Mouse (Mus musculus) heart, embryonic 10.5 days (tissue): ENCODE measurements around the gene Scarb1. TPM values are rescaled to one million over a fixed set of nuclear protein-coding genes. Genes with fewer than 3 reads are reported as not detected.

Source experiments
- DNase-seq: peaks from one replicate; pipeline ENCODE4 v3.0.0-alpha.2; 2017; ENCODE audit warnings: low spot score
- H3K27ac ChIP-seq: fragments of 300-500 bp; sonication (generic); 2 replicates; pipeline ENCODE4 v1.5.1; 2016; ENCODE audit warnings: mild to moderate bottlenecking
- H3K27me3 ChIP-seq: fragments of 300-500 bp; sonication (generic); 2 replicates; pipeline ENCODE4 v1.6.1; 2016; ENCODE audit warnings: mild to moderate bottlenecking; ENCODE audit not compliant: poor library complexity, insufficient read depth, severe bottlenecking
- H3K36me3 ChIP-seq: fragments of 300-500 bp; sonication (generic); 2 replicates; pipeline ENCODE4 v1.6.1; 2016; ENCODE audit warnings: mild to moderate bottlenecking, moderate library complexity
- H3K4me1 ChIP-seq: fragments of 300-500 bp; sonication (generic); 2 replicates; pipeline ENCODE4 v1.6.1; 2016; ENCODE audit warnings: mild to moderate bottlenecking
- H3K4me3 ChIP-seq: fragments of 300-500 bp; sonication (generic); 2 replicates; pipeline ENCODE4 v1.5.1; 2016; ENCODE audit warnings: mild to moderate bottlenecking, moderate library complexity
- H3K9me3 ChIP-seq: fragments of 300-500 bp; sonication (generic); 2 replicates; pipeline ENCODE4 v1.6.1; 2016; ENCODE audit warnings: mild to moderate bottlenecking, moderate library complexity
- WGBS: fragments of 180-500 bp; shearing (Covaris S2); methylation state at CpG from one replicate; pipeline ENCODE4 v1.1.7; 2016; 5-methylcytosine and 5-hydroxymethylcytosine counted together
- polyA plus RNA-seq: library from polyadenylated mRNA; unstranded; fragments of >200 nt; fragmentation: Nextera tagmentation; extraction: Ambion mirVana; gene quantifications from 2 replicates; pipeline ENCODE4 v1.2.1, GENCODE M21; 2016

Scarb1 gene
- polyA plus RNA-seq, 1 experiment from 2014 or later = 73.1 TPM

- 12% methylated on average over 13 of the region's 13 CpGs for WGBS
- no peak for DNase-seq
- peak overlapping the region; percentile 81 for H3K27ac ChIP-seq
- H3K27me3 ChIP-seq = no peaks in the 10 kb centered on the region
- H3K4me3 ChIP-seq = peak overlapping the region; percentile 48
- H3K36me3 ChIP-seq = no peaks in the 10 kb centered on the region
- peaks cover 50% of the 10 kb centered on the region for H3K4me1 ChIP-seq
- no peaks in the 10 kb centered on the region for H3K9me3 ChIP-seq
Measured at GRCm38 (mm10) chr5:125244825-125245533, 95.9 kb downstream of the Scarb1 start.

GRCm38 (mm10) chr5:125243928-125244327 is 97.0 kb downstream of the Scarb1 start:
- Histone ChIP-seq H3K4me1 (peaks cover 44% of the 10 kb centered on the region), H3K4me3 (no peak overlapping the region), H3K27ac (peak overlapping the region; percentile 50; the same call in 1 of the 2 replicates), H3K9me3 (no peaks in the 10 kb centered on the region), H3K36me3 (no peaks in the 10 kb centered on the region), H3K27me3 (no peaks in the 10 kb centered on the region)
- 53% methylated on average over 6 of the region's 6 CpGs for WGBS
- DNase-seq = no peak

DNA sequence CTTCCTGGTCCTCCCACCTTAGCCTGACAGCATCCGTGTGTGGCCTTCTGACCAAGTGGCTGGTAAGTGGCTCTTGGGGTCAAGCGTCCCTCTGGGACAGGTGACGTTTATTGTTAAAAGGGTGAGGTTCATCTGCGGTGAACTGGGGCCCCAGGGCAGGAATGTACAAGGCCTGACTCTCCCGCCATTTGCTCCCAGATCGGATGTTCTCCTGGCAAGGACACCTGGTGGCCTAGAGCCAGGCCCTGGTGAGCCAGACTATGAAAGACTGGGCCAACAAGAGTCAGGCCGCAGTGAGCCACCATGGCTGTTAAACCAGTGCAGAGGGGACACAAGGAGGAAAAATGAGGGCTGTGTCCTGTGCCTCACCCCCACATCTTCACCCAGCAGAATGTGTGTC is 98.8 kb downstream of the Scarb1 start:
- Histone ChIP-seq H3K36me3 (no peaks in the 10 kb centered on the region), H3K4me3 (no peak overlapping the region), H3K9me3 (no peaks in the 10 kb centered on the region), H3K27ac (peak overlapping the region; percentile 18; the same call in 1 of the 2 replicates), H3K4me1 (peaks cover 46% of the 10 kb centered on the region), H3K27me3 (0 out of 2 replicates have a peak, but pooled peaks cover 6% of the 10 kb centered on the region)
- DNase-seq = no peak
- 59% methylated on average over 7 of the region's 7 CpGs for WGBS

- H3K27ac ChIP-seq = peak overlapping the region; percentile 18; the same call in 1 of the 2 replicates
- 26% methylated on average over 5 of the region's 7 CpGs for WGBS
- H3K4me1 ChIP-seq = peaks cover 47% of the 10 kb centered on the region
- H3K4me3 ChIP-seq = no peak overlapping the region
- no peaks in the 10 kb centered on the region for H3K9me3 ChIP-seq
- H3K36me3 ChIP-seq = no peaks in the 10 kb centered on the region
- H3K27me3 ChIP-seq = 0 out of 2 replicates have a peak, but pooled peaks cover 6% of the 10 kb centered on the region
- no peak for DNase-seq
Measured at GRCm38 (mm10) chr5:125241627-125242026, 99.3 kb downstream of the Scarb1 start.

- no peaks in the 10 kb centered on the region for H3K36me3 ChIP-seq
- 16% methylated on average over 6 of the region's 6 CpGs for WGBS
- no peak for DNase-seq
- H3K27me3 ChIP-seq = 0 out of 2 replicates have a peak, but pooled peaks cover 6% of the 10 kb centered on the region
- H3K4me3 ChIP-seq = no peak overlapping the region
- H3K27ac ChIP-seq = no peak overlapping the region
- H3K4me1 ChIP-seq = peaks cover 44% of the 10 kb centered on the region
- no peaks in the 10 kb centered on the region for H3K9me3 ChIP-seq
Measured at GRCm38 (mm10) chr5:125240124-125240781, 100.6 kb downstream of the Scarb1 start.

- no peak for DNase-seq
- 49% methylated on average over 6 of the region's 6 CpGs for WGBS
Measured at GRCm38 (mm10) chr5:125235874-125236273, 105.0 kb downstream of the Scarb1 start.

DNA sequence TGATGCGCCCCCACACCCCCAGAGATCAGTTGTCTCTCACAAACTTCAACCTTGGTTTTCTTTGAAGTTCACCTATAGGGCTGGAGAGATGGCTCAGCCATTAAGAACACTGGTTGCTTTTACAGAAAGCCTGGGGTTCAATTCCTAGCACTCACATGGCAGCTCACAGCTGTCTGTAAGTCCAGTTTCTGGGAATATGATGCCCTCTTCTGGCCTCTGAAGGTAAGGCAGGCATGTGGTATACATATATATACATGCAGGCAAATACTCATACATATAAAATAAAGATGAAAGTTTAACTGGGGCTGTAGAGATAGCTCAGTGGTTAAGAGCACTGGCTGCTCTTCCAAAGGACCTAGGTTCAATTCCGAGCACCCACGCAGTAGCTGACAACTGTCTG is 105.5 kb downstream of the Scarb1 start:
- Histone ChIP-seq H3K4me3 (no peak overlapping the region), H3K9me3 (no peaks in the 10 kb centered on the region), H3K4me1 (peaks cover 32% of the 10 kb centered on the region), H3K27ac (0 out of 2 replicates have a peak overlapping the region, but pooled peaks have one; percentile 65), H3K36me3 (no peaks in the 10 kb centered on the region), H3K27me3 (0 out of 2 replicates have a peak, but pooled peaks cover 6% of the 10 kb centered on the region)
- 85% methylated on average over 3 of the region's 3 CpGs for WGBS
- no peak for DNase-seq

More at GRCm38 (mm10) chr5:125235874-125236273, 105.0 kb downstream of the Scarb1 start:
- no peak overlapping the region for H3K4me3 ChIP-seq
- 0 out of 2 replicates have a peak, but pooled peaks cover 6% of the 10 kb centered on the region for H3K27me3 ChIP-seq
- H3K4me1 ChIP-seq = peaks cover 33% of the 10 kb centered on the region
- no peaks in the 10 kb centered on the region for H3K36me3 ChIP-seq
- H3K27ac ChIP-seq = no peak overlapping the region
- no peaks in the 10 kb centered on the region for H3K9me3 ChIP-seq

- Histone ChIP-seq H3K27me3 (0 out of 2 replicates have a peak, but pooled peaks cover 6% of the 10 kb centered on the region), H3K4me1 (peaks cover 31% of the 10 kb centered on the region), H3K36me3 (no peaks in the 10 kb centered on the region), H3K27ac (peak overlapping the region; percentile 65; the same call in 1 of the 2 replicates), H3K9me3 (no peaks in the 10 kb centered on the region), H3K4me3 (no peak overlapping the region)
- 9% methylated on average over 8 of the region's 8 CpGs for WGBS
- DNase-seq = no peak
Measured at GRCm38 (mm10) chr5:125234399-125234798, 106.5 kb downstream of the Scarb1 start.

GRCm38 (mm10) chr5:125233478-125233877 is 107.4 kb downstream of the Scarb1 start:
- WGBS = 90% methylated on average over 1 of the region's 1 CpGs
- H3K4me1 ChIP-seq = peaks cover 31% of the 10 kb centered on the region
- no peaks in the 10 kb centered on the region for H3K9me3 ChIP-seq

DNA sequence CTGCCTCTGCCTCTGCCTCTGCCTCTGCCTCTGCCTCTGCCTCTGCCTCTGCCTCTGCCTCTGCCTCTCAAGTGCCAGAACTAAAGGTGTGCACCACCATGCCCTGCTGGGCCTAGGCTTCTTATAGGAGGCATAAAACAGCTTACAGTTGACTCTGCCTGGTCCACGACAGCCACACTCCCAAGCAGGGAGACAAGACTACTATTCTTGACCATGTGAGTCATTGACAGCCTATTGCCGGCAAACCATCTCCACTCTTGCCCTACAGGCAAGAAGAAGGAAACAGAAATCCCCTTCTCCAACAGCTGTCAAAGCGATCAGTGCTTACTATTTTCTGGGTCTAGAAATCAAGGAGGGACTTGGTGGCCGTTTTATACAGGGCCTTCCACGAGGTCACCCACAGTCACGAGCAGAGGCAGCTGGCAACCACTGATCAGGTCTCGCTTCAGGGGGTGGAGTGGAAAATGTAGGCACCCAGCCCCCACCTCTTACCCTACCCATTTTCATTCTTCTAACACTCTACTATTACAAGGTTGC is 108.4 kb downstream of the Scarb1 start:
- Histone ChIP-seq H3K36me3 (no peaks in the 10 kb centered on the region), H3K27me3 (no peaks in the 10 kb centered on the region), H3K9me3 (no peaks in the 10 kb centered on the region), H3K4me3 (no peak overlapping the region), H3K4me1 (peaks cover 28% of the 10 kb centered on the region), H3K27ac (no peak overlapping the region)
- DNase-seq = no peak
- 76% methylated on average over 7 of the region's 7 CpGs for WGBS

More at GRCm38 (mm10) chr5:125233478-125233877, 107.4 kb downstream of the Scarb1 start:
- no peak for DNase-seq
- 0 out of 2 replicates have a peak, but pooled peaks cover 3% of the 10 kb centered on the region for H3K27me3 ChIP-seq
- no peaks in the 10 kb centered on the region for H3K36me3 ChIP-seq
- no peak overlapping the region for H3K4me3 ChIP-seq
- H3K27ac ChIP-seq = no peak overlapping the region

DNA sequence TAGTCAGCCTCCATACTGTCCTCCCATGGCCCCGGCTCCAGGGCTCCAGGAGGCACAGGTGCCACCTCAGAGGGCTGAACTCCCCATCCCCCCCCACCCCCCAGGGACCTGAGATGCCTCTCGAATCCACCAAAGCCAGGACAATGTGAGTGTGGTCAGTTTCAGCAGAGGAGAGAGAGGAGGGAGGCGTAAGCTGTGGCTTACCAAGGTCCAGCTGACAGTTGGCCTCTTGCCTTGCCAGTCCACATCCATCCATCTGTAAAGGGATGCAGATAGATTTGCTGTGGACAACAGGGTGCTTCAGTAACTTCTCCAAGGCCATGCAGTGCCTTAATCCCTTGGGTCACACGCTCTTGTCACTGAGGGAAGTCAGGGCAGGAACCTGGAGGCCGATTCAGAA is 110.4 kb downstream of the Scarb1 start:
- no peak overlapping the region for H3K27ac ChIP-seq
- no peaks in the 10 kb centered on the region for H3K9me3 ChIP-seq
- no peaks in the 10 kb centered on the region for H3K27me3 ChIP-seq
- DNase-seq = no peak
- no peak overlapping the region for H3K4me3 ChIP-seq
- H3K36me3 ChIP-seq = no peaks in the 10 kb centered on the region
- peaks cover 17% of the 10 kb centered on the region; the same call in 1 of the 2 replicates for H3K4me1 ChIP-seq
- 82% methylated on average over 5 of the region's 5 CpGs for WGBS

GRCm38 (mm10) chr5:125229097-125229496 is 111.8 kb downstream of the Scarb1 start:
- Histone ChIP-seq H3K27me3 (0 out of 2 replicates have a peak, but pooled peaks cover 4% of the 10 kb centered on the region), H3K4me3 (no peak overlapping the region), H3K9me3 (no peaks in the 10 kb centered on the region), H3K27ac (no peak overlapping the region), H3K4me1 (peaks cover 19% of the 10 kb centered on the region), H3K36me3 (no peaks in the 10 kb centered on the region)
- DNase-seq = no peak
- WGBS = 75% methylated on average over 2 of the region's 2 CpGs

GRCm38 (mm10) chr5:125227699-125228098 is 113.2 kb downstream of the Scarb1 start:
- no peak overlapping the region for H3K4me3 ChIP-seq
- 92% methylated on average over 4 of the region's 4 CpGs for WGBS
- H3K36me3 ChIP-seq = no peaks in the 10 kb centered on the region
- 0 out of 2 replicates have a peak, but pooled peaks cover 9% of the 10 kb centered on the region for H3K27me3 ChIP-seq
- DNase-seq = no peak
- peaks cover 25% of the 10 kb centered on the region for H3K4me1 ChIP-seq
- H3K27ac ChIP-seq = no peak overlapping the region
- H3K9me3 ChIP-seq = no peaks in the 10 kb centered on the region
